Mouse (Mus musculus): ENCODE data around the gene Dpy19l1. TPM values are rescaled to one million over a fixed set of nuclear protein-coding genes. Genes with fewer than 3 reads are reported as not detected.

The Dpy19l1 gene
- total RNA-seq (2015; ENCODE audit: low replicate concordance) (17.1 and 21.1 TPM in 2 replicates), total RNA-seq (2017; ENCODE audit: low replicate concordance) (17.6 and 21.0 TPM in 2 replicates)

- peak; percentile 88 for ATAC-seq (replicated peaks; ENCODE audit: low FRiP score, poor library complexity, severe bottlenecking)
Measured at GRCm38 (mm10) chr9:24503067-24503857, at the start of gene Dpy19l1. Gene Dpy19l1, minus strand, starts transcription at chr9:24503140.

- ATAC-seq (replicated peaks; ENCODE audit: low FRiP score, poor library complexity, severe bottlenecking), result no peak
Measured at GRCm38 (mm10) chr9:24538159-24538558, 35.2 kb upstream of the Dpy19l1 start.

GRCm38 (mm10) chr9:24516575-24517139, 13.7 kb upstream of the Dpy19l1 start:
- peak; percentile 80 for ATAC-seq (replicated peaks; ENCODE audit: low FRiP score, poor library complexity, severe bottlenecking)

- ATAC-seq (replicated peaks; ENCODE audit: low FRiP score, poor library complexity, severe bottlenecking), result no peak
Measured at GRCm38 (mm10) chr9:24514078-24514469, 11.1 kb upstream of the Dpy19l1 start.

- ATAC-seq (replicated peaks; ENCODE audit: low FRiP score, poor library complexity, severe bottlenecking), result no peak
Measured at GRCm38 (mm10) chr9:24513290-24514077, 10.5 kb upstream of the Dpy19l1 start.

GRCm38 (mm10) chr9:24512121-24512539, 9.2 kb upstream of the Dpy19l1 start:
- no peak for ATAC-seq (replicated peaks; ENCODE audit: low FRiP score, poor library complexity, severe bottlenecking)

GRCm38 (mm10) chr9:24511371-24512120, 8.6 kb upstream of the Dpy19l1 start:
- ATAC-seq (replicated peaks; ENCODE audit: low FRiP score, poor library complexity, severe bottlenecking), result no peak

- ATAC-seq (replicated peaks; ENCODE audit: low FRiP score, poor library complexity, severe bottlenecking), result no peak
Measured at GRCm38 (mm10) chr9:24508880-24509279, 5.9 kb upstream of the Dpy19l1 start.

GRCm38 (mm10) chr9:24506510-24506909, 3.6 kb upstream of the Dpy19l1 start:
- ATAC-seq (replicated peaks; ENCODE audit: low FRiP score, poor library complexity, severe bottlenecking), result no peak

GRCm38 (mm10) chr9:24505017-24505763, 2.2 kb upstream of the Dpy19l1 start:
- no peak for ATAC-seq (replicated peaks; ENCODE audit: low FRiP score, poor library complexity, severe bottlenecking)

- ATAC-seq (replicated peaks; ENCODE audit: low FRiP score, poor library complexity, severe bottlenecking), result no peak
Measured at GRCm38 (mm10) chr9:24504381-24504780, 1.4 kb upstream of the Dpy19l1 start.

GRCm38 (mm10) chr9:24503858-24504219, 899 bp upstream of the Dpy19l1 start:
- no peak for ATAC-seq (replicated peaks; ENCODE audit: low FRiP score, poor library complexity, severe bottlenecking)

- peak; percentile 61 for ATAC-seq (replicated peaks; ENCODE audit: low FRiP score, poor library complexity, severe bottlenecking)
Measured at GRCm38 (mm10) chr9:24502571-24503004, 352 bp downstream of the Dpy19l1 start.

- ATAC-seq (replicated peaks; ENCODE audit: low FRiP score, poor library complexity, severe bottlenecking), result no peak
Measured at GRCm38 (mm10) chr9:24501618-24502017, 1.3 kb downstream of the Dpy19l1 start.

- ATAC-seq (replicated peaks; ENCODE audit: low FRiP score, poor library complexity, severe bottlenecking), result no peak
Measured at GRCm38 (mm10) chr9:24496226-24496625, 6.7 kb downstream of the Dpy19l1 start.

- ATAC-seq (replicated peaks; ENCODE audit: low FRiP score, poor library complexity, severe bottlenecking), result peak; percentile 88
Measured at GRCm38 (mm10) chr9:24490516-24490915, 12.4 kb downstream of the Dpy19l1 start.

GRCm38 (mm10) chr9:24488425-24489104, 14.4 kb downstream of the Dpy19l1 start:
- ATAC-seq (replicated peaks; ENCODE audit: low FRiP score, poor library complexity, severe bottlenecking), result peak; percentile 86

- ATAC-seq (replicated peaks; ENCODE audit: low FRiP score, poor library complexity, severe bottlenecking), result no peak
Measured at GRCm38 (mm10) chr9:24482375-24482774, 20.6 kb downstream of the Dpy19l1 start.

GRCm38 (mm10) chr9:24477251-24477650, 25.7 kb downstream of the Dpy19l1 start:
- ATAC-seq (replicated peaks; ENCODE audit: low FRiP score, poor library complexity, severe bottlenecking), result no peak

Measured in erythroblast, adult 5-6 weeks (primary cell).